Mouse (Mus musculus) hindbrain, embryonic 13.5 days (tissue): ENCODE results near the gene Gpkow. TPM values are rescaled to one million over a fixed set of nuclear protein-coding genes. Genes with fewer than 3 reads are reported as not detected.
"Not testable (repeated sequence)": the region's sequence is repeated elsewhere in the genome, so short reads cannot be mapped to it uniquely, and the experiment has no call there.

Source experiments
- ATAC-seq: fragments of 200-750 bp; cut with Nextera tagmentation; 2 replicates; pipeline ENCODE4 v1.8.0; 2017; ENCODE audit warnings: moderate TSS enrichment; ENCODE audit not compliant: low FRiP score
- H3K27ac ChIP-seq: fragments of 300-500 bp; sonication (generic); 2 replicates; pipeline ENCODE4 v1.5.1; 2015; ENCODE audit warnings: inconsistent platforms, mild to moderate bottlenecking, moderate library complexity
- H3K27me3 ChIP-seq: fragments of 300-500 bp; sonication (generic); 2 replicates; pipeline ENCODE4 v1.6.1; 2015; ENCODE audit warnings: mild to moderate bottlenecking, inconsistent platforms
- H3K36me3 ChIP-seq: fragments of 300-500 bp; sonication (generic); 2 replicates; pipeline ENCODE4 v1.6.1; 2015; ENCODE audit warnings: mild to moderate bottlenecking, inconsistent platforms
- H3K4me1 ChIP-seq: fragments of 300-500 bp; sonication (generic); replicated peaks from 2 replicates; pipeline ENCODE4 v1.6.1; 2015; ENCODE audit warnings: inconsistent platforms
- H3K4me2 ChIP-seq: fragments of 300-500 bp; sonication (generic); 2 replicates; pipeline ENCODE4 v1.6.1; 2015; ENCODE audit warnings: inconsistent platforms, mild to moderate bottlenecking, moderate library complexity
- H3K4me3 ChIP-seq: fragments of 300-500 bp; sonication (generic); 2 replicates; pipeline ENCODE4 v1.5.1; 2015; ENCODE audit warnings: mild to moderate bottlenecking, inconsistent platforms
- H3K9ac ChIP-seq: fragments of 300-500 bp; sonication (generic); 2 replicates; pipeline ENCODE4 v1.6.1; 2015; ENCODE audit warnings: mild to moderate bottlenecking, inconsistent platforms
- H3K9me3 ChIP-seq: fragments of 300-500 bp; sonication (generic); 2 replicates; pipeline ENCODE4 v1.6.1; 2016; ENCODE audit warnings: inconsistent platforms
- WGBS: fragments of 180-500 bp; shearing (Covaris S2); methylation state at CpG from one replicate; pipeline ENCODE4 v1.1.7; 2015; 5-methylcytosine and 5-hydroxymethylcytosine counted together
- polyA plus RNA-seq: library from polyadenylated mRNA; unstranded; fragments of >200 nt; fragmentation: Nextera tagmentation; extraction: Ambion mirVana; gene quantifications from 2 replicates; pipeline ENCODE4 v1.2.1, GENCODE M21; 2015

The Gpkow gene
- polyA plus RNA-seq, 1 experiment from 2014 or later = 46.3 TPM

DNA sequence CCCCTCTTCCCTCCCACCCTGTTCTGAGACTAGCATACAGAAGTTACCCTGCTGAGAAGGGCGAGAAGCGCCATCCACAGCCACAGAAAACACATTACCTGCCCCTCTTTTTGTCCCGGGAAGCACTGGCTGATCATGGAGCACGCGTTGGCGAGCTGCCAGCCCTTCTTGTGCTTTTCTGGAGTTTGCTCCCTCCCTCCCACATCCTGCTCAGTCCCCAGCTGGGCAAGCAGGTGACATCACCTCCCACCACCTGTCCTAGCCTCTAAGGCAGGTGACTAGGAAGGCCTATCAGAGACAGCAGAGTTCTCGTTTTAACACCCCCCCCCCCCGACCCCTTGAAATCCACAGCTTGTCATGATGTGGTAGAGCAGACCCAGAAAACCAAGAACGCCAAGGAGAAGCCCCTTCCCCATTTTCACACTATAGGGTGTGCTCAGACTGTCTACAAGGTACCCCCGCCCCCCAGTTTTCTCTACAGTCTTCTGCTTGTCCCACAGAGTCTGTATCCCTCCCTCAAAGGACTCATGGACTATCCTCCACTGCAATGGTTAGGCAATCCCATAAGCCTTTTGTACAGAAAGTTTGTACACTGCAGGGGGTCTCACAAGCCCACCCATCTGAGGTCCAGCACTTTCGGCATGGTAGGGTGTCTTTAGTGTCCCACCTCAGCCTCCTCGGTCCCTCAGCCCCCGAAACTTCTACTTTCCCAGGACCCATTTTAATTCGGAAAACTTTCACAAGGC lies 42.6 kb downstream of the Gpkow start:
- no peak overlapping the region for H3K27ac ChIP-seq
- H3K4me3 ChIP-seq = no peak overlapping the region
- H3K4me2 ChIP-seq = no peak overlapping the region
- ATAC-seq = no peak
- no peaks in the 10 kb centered on the region for H3K27me3 ChIP-seq
- H3K4me1 ChIP-seq = no peaks in the 10 kb centered on the region
- peaks cover 22% of the 10 kb centered on the region for H3K36me3 ChIP-seq
- no peaks in the 10 kb centered on the region for H3K9me3 ChIP-seq
- no peak overlapping the region for H3K9ac ChIP-seq
- WGBS = 75% methylated on average over 14 of the region's 14 CpGs

DNA sequence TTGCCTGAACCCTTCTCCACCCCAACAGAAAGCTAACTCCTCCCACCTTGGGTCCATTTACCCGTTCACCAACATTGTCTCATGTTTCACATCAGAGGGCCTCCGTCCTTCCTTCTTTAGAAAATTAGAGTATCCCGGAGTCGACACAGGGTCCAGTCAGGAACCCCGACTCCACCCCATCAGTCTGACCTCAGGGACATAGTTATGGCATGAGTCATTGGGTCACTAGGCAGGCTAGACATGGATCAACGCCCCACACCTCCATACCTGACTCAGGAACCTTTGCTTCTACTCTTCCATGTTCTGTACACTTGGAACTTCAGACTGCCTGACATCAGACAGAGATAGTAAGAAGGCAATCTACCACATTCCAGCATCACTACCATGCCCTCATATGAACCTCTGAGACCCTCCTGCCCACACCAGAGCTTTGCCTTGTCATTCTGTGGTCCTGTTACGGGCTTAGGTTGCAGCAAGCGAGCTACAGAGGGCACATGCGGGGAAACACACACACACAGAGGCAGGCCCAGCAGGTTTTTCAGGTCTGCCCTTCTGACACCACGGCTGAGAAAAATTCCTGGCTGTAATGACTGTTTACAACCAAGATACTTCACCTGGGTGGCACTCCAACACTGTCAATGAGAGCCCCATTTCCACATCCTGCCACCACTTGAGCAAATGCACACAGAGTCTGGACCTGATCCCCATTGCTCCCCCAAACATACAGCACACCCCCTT lies 43.3 kb downstream of the Gpkow start:
- 70% methylated on average over 10 of the region's 10 CpGs for WGBS
- no peak overlapping the region for H3K4me2 ChIP-seq
- H3K4me3 ChIP-seq = no peak overlapping the region

GRCm38 (mm10) chrX:7741103-7741502 lies 44.2 kb downstream of the Gpkow start:
- ATAC-seq = no peak

More for the DNA sequence above, 43.3 kb downstream of the Gpkow start:
- Histone ChIP-seq H3K4me1 (no peaks in the 10 kb centered on the region), H3K36me3 (peaks cover 18% of the 10 kb centered on the region), H3K27me3 (no peaks in the 10 kb centered on the region), H3K9ac (no peak overlapping the region), H3K9me3 (no peaks in the 10 kb centered on the region), H3K27ac (no peak overlapping the region)
- no peak for ATAC-seq

DNA sequence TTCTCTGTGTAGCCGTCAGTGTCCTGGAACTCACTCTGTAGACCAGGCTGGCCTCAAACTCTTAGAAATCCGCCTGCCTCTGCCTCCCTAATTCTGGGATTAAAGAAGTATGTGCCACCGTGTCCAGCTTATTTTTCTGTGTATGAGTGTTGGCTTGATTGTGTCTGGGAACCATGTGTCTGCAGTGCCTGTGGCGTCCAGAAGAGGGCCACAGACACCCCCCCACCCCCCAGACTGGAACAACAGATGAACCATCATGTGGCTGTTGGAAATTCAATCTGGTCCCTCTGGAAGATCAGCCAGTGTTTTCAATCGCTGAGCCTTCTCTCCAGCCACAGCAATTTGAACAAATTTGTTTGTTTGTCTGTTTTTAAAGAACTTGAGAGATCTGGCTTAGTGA lies 46.5 kb downstream of the Gpkow start:
- H3K4me1 ChIP-seq = no peaks in the 10 kb centered on the region; the same call in 1 of the 2 replicates
- H3K36me3 ChIP-seq = no peaks in the 10 kb centered on the region
- no peak overlapping the region for H3K27ac ChIP-seq
- 58% methylated on average over 5 of the region's 5 CpGs for WGBS
- no peaks in the 10 kb centered on the region for H3K27me3 ChIP-seq
- ATAC-seq = no peak
- H3K9me3 ChIP-seq = no peaks in the 10 kb centered on the region
- H3K4me2 ChIP-seq = no peak overlapping the region
- H3K9ac ChIP-seq = no peak overlapping the region
- no peak overlapping the region for H3K4me3 ChIP-seq

More at GRCm38 (mm10) chrX:7741103-7741502, 44.2 kb downstream of the Gpkow start:
- Histone ChIP-seq H3K4me1 (no peaks in the 10 kb centered on the region), H3K9me3 (no peaks in the 10 kb centered on the region), H3K27ac (no peak overlapping the region), H3K27me3 (no peaks in the 10 kb centered on the region), H3K4me2 (no peak overlapping the region), H3K36me3 (peaks cover 12% of the 10 kb centered on the region), H3K9ac (no peak overlapping the region), H3K4me3 (no peak overlapping the region)
- 82% methylated on average over 5 of the region's 5 CpGs for WGBS

- no peaks in the 10 kb centered on the region for H3K36me3 ChIP-seq
- H3K27ac ChIP-seq = no peak overlapping the region
- WGBS = 94% methylated on average over 1 of the region's 1 CpGs
- peaks cover 9% of the 10 kb centered on the region for H3K4me1 ChIP-seq
- H3K4me3 ChIP-seq = no peak overlapping the region
- H3K9me3 ChIP-seq = no peaks in the 10 kb centered on the region
- H3K27me3 ChIP-seq = no peaks in the 10 kb centered on the region
- no peak overlapping the region for H3K4me2 ChIP-seq
- H3K9ac ChIP-seq = no peak overlapping the region
- ATAC-seq = no peak
Measured at GRCm38 (mm10) chrX:7744940-7745339, 48.0 kb downstream of the Gpkow start.

GRCm38 (mm10) chrX:7745429-7745828 lies 48.5 kb downstream of the Gpkow start:
- no peak overlapping the region for H3K4me2 ChIP-seq
- H3K27ac ChIP-seq = no peak overlapping the region
- H3K9me3 ChIP-seq = no peaks in the 10 kb centered on the region
- no peak overlapping the region for H3K9ac ChIP-seq
- H3K4me3 ChIP-seq = no peak overlapping the region
- no peak for ATAC-seq
- H3K36me3 ChIP-seq = no peaks in the 10 kb centered on the region
- no peaks in the 10 kb centered on the region for H3K27me3 ChIP-seq
- H3K4me1 ChIP-seq = peaks cover 11% of the 10 kb centered on the region
- 94% methylated on average over 8 of the region's 8 CpGs for WGBS

GRCm38 (mm10) chrX:7750432-7751116 lies 53.6 kb downstream of the Gpkow start, which contains the start of gene Ccdc120:
Ccdc120 (minus strand) TSS chrX:7750905.
- Histone ChIP-seq H3K27ac (peak within 1 kb of the TSS; percentile 73), H3K9me3 (no peaks in the 10 kb centered on the region), H3K27me3 (no peaks in the 10 kb centered on the region), H3K4me3 (peak within 1 kb of the TSS; percentile 59), H3K4me2 (peak within 1 kb of the TSS; percentile 60), H3K36me3 (no peaks in the 10 kb centered on the region), H3K4me1 (peaks cover 11% of the 10 kb centered on the region), H3K9ac (peak within 1 kb of the TSS; percentile 78)
- peak; percentile 88 for ATAC-seq
- WGBS = 8% methylated on average over 44 of the region's 56 CpGs

DNA sequence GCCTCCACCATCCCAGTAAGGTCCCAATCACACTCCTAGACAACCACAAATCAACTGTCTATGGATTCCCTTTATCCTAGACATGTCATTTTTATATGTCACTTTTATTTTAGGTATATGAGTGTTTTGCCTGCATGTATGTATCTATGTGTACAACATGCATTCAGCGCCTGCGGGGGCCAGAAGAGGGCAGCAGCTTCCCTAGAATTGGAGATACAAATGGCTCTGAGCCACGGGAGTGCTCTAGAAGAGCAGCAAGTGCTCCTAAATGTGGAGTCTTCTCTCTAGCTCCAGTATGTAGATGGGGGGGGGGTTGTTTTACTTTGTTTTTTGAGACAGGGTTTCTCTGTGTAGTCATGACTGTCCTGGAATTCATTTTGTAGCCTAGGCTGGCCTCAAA lies 56.7 kb downstream of the Gpkow start:
- not testable (repeated sequence) for H3K36me3 ChIP-seq, ATAC-seq, H3K9me3 ChIP-seq, H3K9ac ChIP-seq, H3K27ac ChIP-seq, H3K4me2 ChIP-seq, H3K4me3 ChIP-seq, H3K27me3 ChIP-seq
- peaks cover 11% of the 10 kb centered on the region for H3K4me1 ChIP-seq
- WGBS = 24% methylated on average over 3 of the region's 3 CpGs

Other genes with a start within 250 kb of the Gpkow start
- gene Foxp3, start 123.5 kb upstream of the Gpkow start, polyA plus RNA-seq = 0.21 TPM in 1 of 2 replicates, not detected in the other
- gene Ppp1r3f, start 122.8 kb upstream of the Gpkow start, polyA plus RNA-seq = 4.4 and 5.2 TPM in 2 replicates
- 29.6 and 32.0 TPM in 2 replicates for gene Ccdc22, start 91.6 kb upstream of the Gpkow start, polyA plus RNA-seq
- gene Cacna1f, start 90.0 kb upstream of the Gpkow start, polyA plus RNA-seq = 0.13 TPM in 1 of 2 replicates, not detected in the other
- 108 and 115 TPM in 2 replicates for gene Syp, start 58.7 kb upstream of the Gpkow start, polyA plus RNA-seq
- gene Prickle3, start 39.9 kb upstream of the Gpkow start, polyA plus RNA-seq = 1.4 and 1.8 TPM in 2 replicates
- 23.8 and 25.1 TPM in 2 replicates for gene Plp2, start 25.7 kb upstream of the Gpkow start, polyA plus RNA-seq
- 0.09 TPM in 1 of 2 replicates, not detected in the other for gene Magix, start 15.9 kb upstream of the Gpkow start, polyA plus RNA-seq
- 32.2 and 32.4 TPM in 2 replicates for gene Wdr45, start 17.2 kb downstream of the Gpkow start, polyA plus RNA-seq
- gene Gm45208, start 25.1 kb downstream of the Gpkow start, polyA plus RNA-seq = 0.60 TPM in 1 of 2 replicates, not detected in the other
- gene Praf2, start 31.3 kb downstream of the Gpkow start, polyA plus RNA-seq = 113 TPM in 2 replicates
- 53.9 and 55.5 TPM in 2 replicates for gene Ccdc120, start 53.8 kb downstream of the Gpkow start, polyA plus RNA-seq
- gene Tfe3, start 65.4 kb downstream of the Gpkow start, polyA plus RNA-seq = 24.8 and 25.5 TPM in 2 replicates
- gene Gripap1, start 92.6 kb downstream of the Gpkow start, polyA plus RNA-seq = 73.9 and 77.7 TPM in 2 replicates
- 2.5 and 3.0 TPM in 2 replicates for gene Kcnd1, start 125.2 kb downstream of the Gpkow start, polyA plus RNA-seq
- 44.2 and 48.3 TPM in 2 replicates for gene Otud5, start 144.2 kb downstream of the Gpkow start, polyA plus RNA-seq
- 16.0 and 18.7 TPM in 2 replicates for gene Pim2, start 181.1 kb downstream of the Gpkow start, polyA plus RNA-seq
- gene Slc35a2, start 186.9 kb downstream of the Gpkow start, polyA plus RNA-seq = 40.9 and 42.3 TPM in 2 replicates
- gene Pqbp1, start 202.1 kb downstream of the Gpkow start, polyA plus RNA-seq = 214 and 222 TPM in 2 replicates
- 159 and 162 TPM in 2 replicates for gene Timm17b, start 202.2 kb downstream of the Gpkow start, polyA plus RNA-seq
- not detected in 2 replicates for gene Gm10491, start 210.7 kb downstream of the Gpkow start, polyA plus RNA-seq
- not detected in 2 replicates for gene Gm10490, start 212.4 kb downstream of the Gpkow start, polyA plus RNA-seq
- gene Pcsk1n, start 222.7 kb downstream of the Gpkow start, polyA plus RNA-seq = 223 and 225 TPM in 2 replicates
- gene Eras, start 231.5 kb downstream of the Gpkow start, polyA plus RNA-seq = 0.16 TPM in 1 of 2 replicates, not detected in the other